Mouse (Mus musculus): ENCODE measurements around the gene Bod1l. TPM values are rescaled to one million over a fixed set of nuclear protein-coding genes. Genes with fewer than 3 reads are reported as not detected.

The Bod1l gene
- polyA plus RNA-seq, 1 experiment from 2014 or later, result 12.4 TPM

- Histone ChIP-seq H3K27me3 (ENCODE audit: insufficient read depth, poor library complexity, severe bottlenecking) (peaks cover 89% of the 10 kb centered on the region), H3K27ac (no peak overlapping the region), H3K9me3 (no peaks in the 10 kb centered on the region), H3K4me3 (no peak overlapping the region), H3K36me3 (no peaks in the 10 kb centered on the region), H3K4me1 (replicated peaks) (peaks cover 10% of the 10 kb centered on the region)
- no peak for DNase-seq (ENCODE audit: low spot score)
- WGBS, result under 1% methylated on average over 13 of the region's 15 CpGs
Measured at GRCm38 (mm10) chr5:41744898-41745780, 99.0 kb downstream of the Bod1l start.

GRCm38 (mm10) chr5:41744234-41744633 is 99.9 kb downstream of the Bod1l start:
- no peaks in the 10 kb centered on the region for H3K36me3 ChIP-seq
- no peaks in the 10 kb centered on the region for H3K9me3 ChIP-seq
- no peak for DNase-seq (ENCODE audit: low spot score)
- peaks cover 80% of the 10 kb centered on the region for H3K27me3 ChIP-seq (ENCODE audit: insufficient read depth, poor library complexity, severe bottlenecking)
- H3K4me3 ChIP-seq, result no peak overlapping the region
- peaks cover 10% of the 10 kb centered on the region for H3K4me1 ChIP-seq (replicated peaks)
- no peak overlapping the region for H3K27ac ChIP-seq
- 7% methylated on average over 7 of the region's 7 CpGs for WGBS

GRCm38 (mm10) chr5:41738817-41739216 is 105.3 kb downstream of the Bod1l start:
- H3K4me3 ChIP-seq, result no peak overlapping the region
- H3K27ac ChIP-seq, result no peak overlapping the region
- no peak for DNase-seq (ENCODE audit: low spot score)
- H3K4me1 ChIP-seq (replicated peaks), result no peaks in the 10 kb centered on the region
- H3K27me3 ChIP-seq (ENCODE audit: insufficient read depth, poor library complexity, severe bottlenecking), result peaks cover 25% of the 10 kb centered on the region
- no peaks in the 10 kb centered on the region for H3K36me3 ChIP-seq
- H3K9me3 ChIP-seq, result no peaks in the 10 kb centered on the region
- 68% methylated on average over 6 of the region's 6 CpGs for WGBS

Other genes with a start within 250 kb of the Bod1l start
- gene Rab28, start 136.2 kb downstream of the Bod1l start, polyA plus RNA-seq (2016; fragmentation: Nextera tagmentation; extraction: Ambion mirVana), result 71.8 and 74.8 TPM in 2 replicates
- 0.27 and 0.46 TPM in 2 replicates for gene Nkx3-2, start 79.8 kb downstream of the Bod1l start, polyA plus RNA-seq (2016; fragmentation: Nextera tagmentation; extraction: Ambion mirVana)
- gene Gm16223, start 223.6 kb upstream of the Bod1l start, polyA plus RNA-seq (2016; fragmentation: Nextera tagmentation; extraction: Ambion mirVana), result not detected in 2 replicates

Data from hindbrain, embryonic 10.5 days (tissue).